8 mouse cellular contexts compared by ENCODE assay signal in genomic region chr11:19823461-19823895, GRCm38 (mm10).
A peak's percentile ranks its signal among the peaks of the same experiment; 100 is the strongest.
DNase-seq lines count a peak whose midpoint lies in the region; ATAC-seq lines count a peak whose summit lies in the region.

No protein-coding gene starts in this region.

- peak; percentile 60 for DNase-seq in gastrocnemius, postnatal 10 days
- no peak for DNase-seq in gastrocnemius, adult 8-10 months (ENCODE audit: low spot score in 2 of 2)
- peak; percentile 60 for DNase-seq in T-cell, adult 2 months (ENCODE audit: low spot score)
- peak; percentile 92 for DNase-seq in embryo, embryonic 10.5 days (ENCODE audit: low spot score)
- DNase-seq in heart, postnatal 4 days = peak; percentile 75
- DNase-seq in layer of hippocampus, adult 9-10 months (ENCODE audit: low spot score) = peak; percentile 65
- DNase-seq in spleen, postnatal 10 days (ENCODE audit: low spot score in 2 of 2) = peak; percentile 38 to 70

- ATAC-seq in megakaryocyte-erythroid progenitor cell, adult 5-6 weeks (replicated peaks; ENCODE audit: low FRiP score, low TSS enrichment, poor library complexity, severe bottlenecking) = peak; percentile 60; the same call in 1 of the 2 replicates

Comparison
In these comparisons a context has a peak if more than half of its experiments do, and no peak if none do; other contexts are left out.
1. DNase-seq: peak in gastrocnemius, postnatal 10 days (single experiment), T-cell, adult 2 months (single experiment), embryo, embryonic 10.5 days (single experiment), heart, postnatal 4 days (single experiment), layer of hippocampus, adult 9-10 months (single experiment) and spleen, postnatal 10 days (2 of 2); none in gastrocnemius, adult 8-10 months (0 of 2).